Mouse (Mus musculus) ZHBTc4 (cell line): ENCODE measurements around the gene Izumo3.
"Not testable (repeated sequence)": the region's sequence is repeated elsewhere in the genome, so short reads cannot be mapped to it uniquely, and the experiment has no call there.

ENCODE experiments used
- DNase-seq: peaks from one replicate; pipeline ENCODE4 v3.0.0-alpha.2; 2011; ENCODE audit warnings: low read depth, low spot score

Izumo3 gene

DNA sequence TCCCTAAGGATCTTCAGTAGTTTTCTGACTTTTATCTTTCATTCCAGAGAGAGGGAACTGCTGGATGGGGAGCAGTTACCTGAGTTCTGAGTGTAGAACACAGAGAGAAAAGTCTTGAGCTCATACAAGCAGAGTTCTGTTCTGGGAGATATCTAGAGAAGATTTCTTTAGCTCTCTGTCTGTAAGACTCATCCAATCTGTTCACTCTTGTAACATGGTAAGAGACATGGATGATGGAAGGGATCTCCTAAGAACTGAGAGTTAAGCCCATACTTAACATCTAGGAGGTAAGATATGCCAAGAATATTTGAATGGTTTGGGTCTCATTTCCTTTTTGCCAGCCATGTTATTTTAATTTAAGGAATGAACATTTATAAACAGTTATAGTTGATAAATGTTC, at the start of gene Izumo3:
TSS of gene Izumo3 (minus strand) at position 101 of the 400 bp plus-strand sequence.
- DNase-seq, result no peak

DNA sequence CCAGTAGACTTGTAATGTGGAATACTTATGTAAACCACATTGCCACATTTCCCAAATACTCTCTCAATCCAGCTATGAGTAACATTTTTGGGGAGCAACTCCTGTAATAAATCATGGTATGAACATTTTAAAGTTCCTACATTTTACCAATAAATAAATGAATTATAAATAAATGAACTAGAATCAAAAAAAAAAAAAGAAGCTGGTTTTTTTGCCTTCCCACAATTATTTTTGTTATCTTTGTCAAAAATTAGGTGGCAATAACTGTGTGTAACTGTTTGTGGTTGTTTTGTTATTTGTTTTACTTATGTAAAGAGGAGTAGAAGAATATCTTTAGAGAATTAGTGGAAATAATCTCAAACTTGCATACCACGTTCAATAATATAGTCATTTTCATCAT, 44.6 kb upstream of the Izumo3 start, which contains the start of gene Gm12666:
TSS of gene Gm12666 (minus strand) at position 101 of the 400 bp plus-strand sequence.
- DNase-seq, result not testable (repeated sequence)

DNA sequence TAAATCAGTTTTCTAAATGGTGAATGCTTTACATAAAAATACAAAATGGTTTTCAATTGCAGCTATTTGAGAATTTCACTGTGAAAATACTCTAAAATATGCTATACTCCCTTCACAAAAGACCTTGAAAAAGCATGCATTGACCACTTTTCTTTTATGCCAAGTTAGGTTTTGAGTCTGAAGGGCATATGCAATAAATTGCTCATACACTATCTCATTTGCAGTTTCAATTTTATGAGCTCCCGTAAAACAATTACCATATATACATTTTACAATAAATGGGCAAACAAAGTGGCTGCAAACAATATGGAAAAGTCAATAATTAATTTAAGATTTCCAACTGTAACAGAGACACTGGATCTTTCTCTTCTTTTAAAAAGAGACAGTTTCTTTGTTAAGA, 5.6 kb upstream of the Izumo3 start:
- DNase-seq, result no peak

DNA sequence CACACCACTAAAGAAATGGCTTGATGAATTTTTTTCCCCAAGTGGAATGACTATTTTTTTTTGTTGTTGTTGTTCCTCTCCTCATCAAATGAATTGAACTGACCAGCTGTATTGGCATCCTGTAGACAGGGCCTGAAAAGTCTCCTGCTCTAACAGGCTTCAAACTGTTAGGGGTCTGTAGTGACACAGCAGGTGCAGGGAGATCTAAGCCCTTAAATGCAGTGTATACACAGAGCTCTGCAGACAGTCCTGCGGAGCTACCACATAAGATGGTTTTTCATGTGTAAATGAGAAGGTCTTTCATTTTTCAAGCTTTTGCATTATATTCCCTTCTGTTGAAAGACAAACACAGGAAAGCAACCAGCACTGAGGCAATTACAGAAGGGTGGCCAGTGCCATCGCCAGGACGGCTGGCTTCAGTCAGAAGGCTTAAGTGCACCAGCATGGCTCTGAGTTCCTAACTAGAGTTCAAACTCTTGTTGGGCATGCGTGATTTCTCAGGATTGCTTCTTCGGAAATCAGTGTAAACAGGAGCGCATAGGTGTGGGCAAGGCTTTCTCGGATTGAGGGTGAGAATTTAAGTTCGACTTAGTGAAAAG, 35.5 kb downstream of the Izumo3 start:
- no peak for DNase-seq

- DNase-seq, result no peak
These were observed 49.6 kb downstream of the Izumo3 start for GRCm38 (mm10) chr4:92097386-92097785.

DNA sequence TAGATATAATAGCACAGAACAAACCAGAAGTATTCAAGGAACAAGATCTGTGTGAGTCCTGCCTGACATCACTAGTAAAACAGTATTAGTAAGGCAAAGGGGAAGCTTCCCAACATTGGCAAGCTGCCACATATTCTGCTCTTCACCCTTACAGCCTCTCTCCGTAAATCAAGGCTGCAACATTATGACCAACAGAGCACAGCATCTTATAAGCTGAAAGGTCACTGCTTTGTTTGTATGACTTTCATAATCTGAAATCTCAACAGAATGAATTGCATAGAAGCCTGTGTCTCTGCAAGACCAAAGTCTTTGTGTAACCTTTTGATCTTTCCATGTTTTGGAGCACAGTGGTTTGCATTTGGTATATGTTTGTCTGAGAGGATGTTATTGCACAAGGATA, 51.1 kb downstream of the Izumo3 start:
- DNase-seq, result no peak
